Mouse (Mus musculus) CD4-positive, CD25-positive, alpha-beta regulatory T cell, adult 2 months (primary cell): ENCODE results near the gene Ccdc142.

Source experiments
- DNase-seq: peaks from one replicate; pipeline ENCODE4 v3.0.0-alpha.2; 2012; ENCODE audit warnings: low read depth, low spot score

Ccdc142 gene

GRCm38 (mm10) chr6:83138056-83138455, 36.7 kb downstream of the Ccdc142 start:
- peak; percentile 47 for DNase-seq

- DNase-seq: no peak
Observed at GRCm38 (mm10) chr6:83140044-83140443, 38.6 kb downstream of the Ccdc142 start.

- no peak for DNase-seq
Observed at GRCm38 (mm10) chr6:83141636-83142035, 40.2 kb downstream of the Ccdc142 start.

- no peak for DNase-seq
Observed at GRCm38 (mm10) chr6:83142211-83142731, 40.9 kb downstream of the Ccdc142 start.

GRCm38 (mm10) chr6:83142886-83143285, 41.5 kb downstream of the Ccdc142 start:
- no peak for DNase-seq

GRCm38 (mm10) chr6:83145209-83145608, 43.8 kb downstream of the Ccdc142 start:
- DNase-seq: no peak

GRCm38 (mm10) chr6:83145805-83146204, 44.4 kb downstream of the Ccdc142 start:
- no peak for DNase-seq

- no peak for DNase-seq
Observed at GRCm38 (mm10) chr6:83147280-83147679, 45.9 kb downstream of the Ccdc142 start.

- no peak for DNase-seq
Observed at GRCm38 (mm10) chr6:83151721-83152120, 50.3 kb downstream of the Ccdc142 start.

- DNase-seq: no peak
Observed at GRCm38 (mm10) chr6:83153038-83153437, 51.6 kb downstream of the Ccdc142 start.

- DNase-seq: no peak
Observed at GRCm38 (mm10) chr6:83153485-83153884, 52.1 kb downstream of the Ccdc142 start.

- DNase-seq: peak; percentile 31
Observed at GRCm38 (mm10) chr6:83155552-83156238, 54.3 kb downstream of the Ccdc142 start.

GRCm38 (mm10) chr6:83156259-83156684, 54.9 kb downstream of the Ccdc142 start, which contains the start of the genes Wdr54 and 1700003E16Rik:
Gene Wdr54, minus strand, starts transcription at chr6:83156397.
Gene 1700003E16Rik, plus strand, starts transcription at chr6:83156404.
- DNase-seq: peak; percentile 73
